Mouse (Mus musculus) ES-Bruce4 (cell line): Measurements from ENCODE around the gene Msl1. TPM values are rescaled to one million over a fixed set of nuclear protein-coding genes. Genes with fewer than 3 reads are reported as not detected.

ENCODE experiments used
- H3K27ac ChIP-seq: 2 replicates; pipeline ENCODE4 v1.5.1; 2012; ENCODE audit warnings: low read length, inconsistent platforms; ENCODE audit not compliant: insufficient read depth
- H3K27me3 ChIP-seq: 2 replicates; pipeline ENCODE4 v1.6.1; 2012; ENCODE audit warnings: mild to moderate bottlenecking, low read length, inconsistent platforms; ENCODE audit not compliant: control insufficient read depth, poor library complexity, insufficient read depth, severe bottlenecking
- H3K36me3 ChIP-seq: 2 replicates; pipeline ENCODE4 v1.6.1; 2012; ENCODE audit warnings: inconsistent platforms, mild to moderate bottlenecking, low read length, moderate library complexity; ENCODE audit not compliant: control insufficient read depth, poor library complexity, insufficient read depth, severe bottlenecking
- H3K4me1 ChIP-seq: one replicate; pipeline ENCODE4 v1.8.1; 2011; ENCODE audit warnings: low read length; ENCODE audit not compliant: control insufficient read depth, insufficient read depth
- H3K4me3 ChIP-seq: 2 replicates; pipeline ENCODE4 v1.5.1; 2011; ENCODE audit warnings: low read depth, mild to moderate bottlenecking, low read length
- H3K9ac ChIP-seq: 2 replicates; pipeline ENCODE4 v1.6.1; 2012; ENCODE audit warnings: low read depth, mild to moderate bottlenecking, inconsistent platforms; ENCODE audit not compliant: poor library complexity, severe bottlenecking
- H3K9me3 ChIP-seq: replicated peaks from 2 replicates; pipeline ENCODE4 v1.6.1; 2012; ENCODE audit warnings: mild to moderate bottlenecking, low read length, inconsistent platforms; ENCODE audit not compliant: control insufficient read depth, poor library complexity, insufficient read depth, severe bottlenecking
- CTCF ChIP-seq: IDR thresholded peaks from one replicate; pipeline ENCODE4 v1.8.1; 2011; ENCODE audit warnings: low read depth, low read length
- EP300 ChIP-seq: IDR thresholded peaks from 2 replicates; pipeline ENCODE4 v1.6.1; 2011; ENCODE audit warnings: low read depth, low read length; ENCODE audit not compliant: insufficient read depth
- POLR2A ChIP-seq: IDR thresholded peaks from one replicate; pipeline ENCODE4 v1.8.1; 2011; ENCODE audit warnings: low read length; ENCODE audit not compliant: insufficient read depth
- polyA plus RNA-seq: library from polyadenylated mRNA; stranded (reverse); fragments of >200 nt; gene quantifications from 2 replicates; pipeline ENCODE4 v1.2.4, GENCODE M21; 2011; ENCODE audit warnings: low read depth; ENCODE audit not compliant: missing spikeins, insufficient read depth, insufficient read length

The Msl1 gene
- polyA plus RNA-seq, 1 experiment: 68.7 TPM

- TF ChIP-seq EP300 (no peak), CTCF (no peak), POLR2A (no peak)
- Histone ChIP-seq H3K27ac (no peak overlapping the region), H3K4me3 (no peak overlapping the region), H3K9me3 (no peaks in the 10 kb centered on the region), H3K36me3 (peaks cover 6% of the 10 kb centered on the region; the same call in 1 of the 2 replicates), H3K9ac (no peak overlapping the region), H3K4me1 (peaks cover 2% of the 10 kb centered on the region), H3K27me3 (no peaks in the 10 kb centered on the region)
These were observed 29.0 kb upstream of the Msl1 start for GRCm38 (mm10) chr11:98766346-98766745.

DNA sequence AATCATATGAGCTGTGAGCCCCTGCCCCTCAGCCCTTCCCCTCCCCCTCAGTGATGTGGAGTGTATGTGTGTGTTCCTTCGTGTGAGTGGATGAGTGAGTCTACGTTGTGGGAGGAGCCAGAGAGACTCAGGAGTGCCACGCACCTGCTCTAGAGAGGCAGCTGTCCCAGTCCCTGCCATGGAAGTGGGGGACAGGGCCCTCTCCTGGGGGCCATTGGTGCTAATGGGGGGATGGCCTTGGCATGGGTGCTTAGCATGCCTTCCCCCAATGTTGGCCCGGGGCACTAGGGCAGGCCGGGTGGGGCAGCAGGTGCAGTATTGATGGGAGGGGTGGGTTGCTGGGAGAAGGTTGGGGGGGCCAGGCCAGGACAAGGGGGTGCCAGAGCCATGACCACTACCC lies 28.5 kb upstream of the Msl1 start:
- H3K27ac ChIP-seq: no peak overlapping the region
- no peaks in the 10 kb centered on the region for H3K27me3 ChIP-seq
- no peak overlapping the region for H3K4me3 ChIP-seq
- H3K9me3 ChIP-seq: no peaks in the 10 kb centered on the region
- no peak overlapping the region for H3K9ac ChIP-seq
- peaks cover 6% of the 10 kb centered on the region; the same call in 1 of the 2 replicates for H3K36me3 ChIP-seq
- TF ChIP-seq CTCF (no peak), POLR2A (no peak), EP300 (no peak)
- H3K4me1 ChIP-seq: peaks cover 2% of the 10 kb centered on the region

GRCm38 (mm10) chr11:98767276-98767675 lies 28.0 kb upstream of the Msl1 start:
- H3K27me3 ChIP-seq: no peaks in the 10 kb centered on the region
- peaks cover 2% of the 10 kb centered on the region for H3K4me1 ChIP-seq
- H3K9me3 ChIP-seq: no peaks in the 10 kb centered on the region
- H3K4me3 ChIP-seq: no peak overlapping the region
- no peak overlapping the region for H3K9ac ChIP-seq
- no peak overlapping the region for H3K27ac ChIP-seq
- TF ChIP-seq POLR2A (no peak), CTCF (no peak), EP300 (no peak)
- peaks cover 6% of the 10 kb centered on the region; the same call in 1 of the 2 replicates for H3K36me3 ChIP-seq

DNA sequence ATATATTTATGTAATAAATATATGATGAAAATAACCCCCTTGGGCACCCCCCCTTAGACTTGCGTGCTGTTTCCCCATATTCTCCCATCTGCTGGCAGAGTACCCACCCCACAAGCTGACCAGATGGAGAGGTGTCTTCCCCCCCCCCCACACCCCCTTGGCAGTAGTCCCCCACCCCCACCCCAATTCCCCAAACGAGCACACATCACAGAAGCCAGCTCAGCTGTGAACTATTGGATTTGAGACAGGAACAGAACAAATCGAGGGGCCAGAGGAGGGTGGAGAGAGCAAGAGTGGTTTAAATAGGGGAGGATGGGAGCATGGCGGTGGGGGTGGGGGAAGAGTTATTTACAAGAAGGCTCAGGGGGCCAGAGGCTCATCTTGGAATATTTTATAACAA lies 27.6 kb upstream of the Msl1 start:
- no peak overlapping the region for H3K27ac ChIP-seq
- no peak overlapping the region for H3K9ac ChIP-seq
- no peaks in the 10 kb centered on the region for H3K27me3 ChIP-seq
- no peaks in the 10 kb centered on the region for H3K9me3 ChIP-seq
- H3K4me1 ChIP-seq: peaks cover 2% of the 10 kb centered on the region
- peaks cover 6% of the 10 kb centered on the region; the same call in 1 of the 2 replicates for H3K36me3 ChIP-seq
- TF ChIP-seq EP300 (no peak), CTCF (no peak), POLR2A (no peak)
- H3K4me3 ChIP-seq: no peak overlapping the region

- no peak overlapping the region for H3K27ac ChIP-seq
- no peaks in the 10 kb centered on the region for H3K9me3 ChIP-seq
- H3K36me3 ChIP-seq: peaks cover 6% of the 10 kb centered on the region; the same call in 1 of the 2 replicates
- peaks cover 3% of the 10 kb centered on the region for H3K4me1 ChIP-seq
- no peak for TF ChIP-seq CTCF
- no peak for TF ChIP-seq POLR2A
- no peak for TF ChIP-seq EP300
- H3K9ac ChIP-seq: no peak overlapping the region
- no peak overlapping the region for H3K4me3 ChIP-seq
- H3K27me3 ChIP-seq: no peaks in the 10 kb centered on the region
These were observed 26.9 kb upstream of the Msl1 start for GRCm38 (mm10) chr11:98768127-98769006.

- Histone ChIP-seq H3K9me3 (no peaks in the 10 kb centered on the region), H3K27ac (no peak overlapping the region), H3K27me3 (no peaks in the 10 kb centered on the region), H3K9ac (no peak overlapping the region), H3K36me3 (peaks cover 6% of the 10 kb centered on the region; the same call in 1 of the 2 replicates), H3K4me1 (peaks cover 3% of the 10 kb centered on the region), H3K4me3 (no peak overlapping the region)
- TF ChIP-seq CTCF (no peak), EP300 (no peak), POLR2A (no peak)
These were observed 26.0 kb upstream of the Msl1 start for GRCm38 (mm10) chr11:98769007-98769954.
